Mouse (Mus musculus): ENCODE data around the gene Dclre1a. TPM values are rescaled to one million over a fixed set of nuclear protein-coding genes. Genes with fewer than 3 reads are reported as not detected.
"Not testable (repeated sequence)": the region's sequence is repeated elsewhere in the genome, so short reads cannot be mapped to it uniquely, and the experiment has no call there.

Gene Dclre1a
- polyA plus RNA-seq, 1 experiment, result 5.7 TPM

GRCm38 (mm10) chr19:56503069-56503468 lies 45.0 kb downstream of the Dclre1a start:
- not testable (repeated sequence) for DNase-seq; H3K27ac ChIP-seq (ENCODE audit: insufficient read depth, low read depth, low read length); H3K36me3 ChIP-seq (ENCODE audit: control insufficient read depth, insufficient read depth, low read length); H3K4me1 ChIP-seq (ENCODE audit: control insufficient read depth, insufficient read depth, low read length); H3K4me3 ChIP-seq (ENCODE audit: insufficient read depth, low read depth, low read length); H3K27me3 ChIP-seq (replicated peaks; ENCODE audit: control insufficient read depth, insufficient read depth, low read length)
- no CpG with 5 or more reads among the region's 5 CpGs for WGBS

- not testable (repeated sequence) for H3K27me3 ChIP-seq (replicated peaks; ENCODE audit: control insufficient read depth, insufficient read depth, low read length); H3K27ac ChIP-seq (ENCODE audit: insufficient read depth, low read depth, low read length); H3K4me3 ChIP-seq (ENCODE audit: insufficient read depth, low read depth, low read length); H3K4me1 ChIP-seq (ENCODE audit: control insufficient read depth, insufficient read depth, low read length); DNase-seq; H3K36me3 ChIP-seq (ENCODE audit: control insufficient read depth, insufficient read depth, low read length)
- WGBS, result no CpG with 5 or more reads among the region's 2 CpGs
These were observed 53.9 kb downstream of the Dclre1a start for GRCm38 (mm10) chr19:56494157-56494556.

- Histone ChIP-seq H3K4me1 (ENCODE audit: control insufficient read depth, insufficient read depth, low read length) (no peaks in the 10 kb centered on the region), H3K27me3 (replicated peaks; ENCODE audit: control insufficient read depth, insufficient read depth, low read length) (no peaks in the 10 kb centered on the region), H3K36me3 (ENCODE audit: control insufficient read depth, insufficient read depth, low read length) (no peaks in the 10 kb centered on the region), H3K4me3 (ENCODE audit: insufficient read depth, low read depth, low read length) (no peak overlapping the region), H3K27ac (ENCODE audit: insufficient read depth, low read depth, low read length) (no peak overlapping the region)
- WGBS, result 83% methylated on average over 6 of the region's 6 CpGs
- no peak for TF ChIP-seq CTCF (conservative IDR thresholded peaks at IDR 0.05; ENCODE audit: insufficient read depth, insufficient read length, low read depth, low read length)
- no peak for TF ChIP-seq POLR2A (IDR thresholded peaks at IDR 0.05; ENCODE audit: low read depth, low read length)
- DNase-seq, result no peak
These were observed 58.4 kb downstream of the Dclre1a start for GRCm38 (mm10) chr19:56489601-56490000.

GRCm38 (mm10) chr19:56487339-56487738 lies 60.7 kb downstream of the Dclre1a start:
- Histone ChIP-seq H3K36me3 (ENCODE audit: control insufficient read depth, insufficient read depth, low read length) (no peaks in the 10 kb centered on the region), H3K27ac (ENCODE audit: insufficient read depth, low read depth, low read length) (no peak overlapping the region), H3K4me1 (ENCODE audit: control insufficient read depth, insufficient read depth, low read length) (no peaks in the 10 kb centered on the region), H3K27me3 (replicated peaks; ENCODE audit: control insufficient read depth, insufficient read depth, low read length) (no peaks in the 10 kb centered on the region), H3K4me3 (ENCODE audit: insufficient read depth, low read depth, low read length) (no peak overlapping the region)
- DNase-seq, result no peak
- TF ChIP-seq CTCF (conservative IDR thresholded peaks at IDR 0.05; ENCODE audit: insufficient read depth, insufficient read length, low read depth, low read length) (no peak), POLR2A (IDR thresholded peaks at IDR 0.05; ENCODE audit: low read depth, low read length) (no peak)
- 96% methylated on average over 2 of the region's 2 CpGs for WGBS

GRCm38 (mm10) chr19:56486926-56487325 lies 61.1 kb downstream of the Dclre1a start:
- H3K36me3 ChIP-seq (ENCODE audit: control insufficient read depth, insufficient read depth, low read length), result no peaks in the 10 kb centered on the region
- 87% methylated on average over 7 of the region's 7 CpGs for WGBS
- no peaks in the 10 kb centered on the region for H3K27me3 ChIP-seq (replicated peaks; ENCODE audit: control insufficient read depth, insufficient read depth, low read length)
- no peak for TF ChIP-seq POLR2A (IDR thresholded peaks at IDR 0.05; ENCODE audit: low read depth, low read length)
- TF ChIP-seq CTCF (conservative IDR thresholded peaks at IDR 0.05; ENCODE audit: insufficient read depth, insufficient read length, low read depth, low read length), result no peak
- no peak for DNase-seq
- no peak overlapping the region for H3K27ac ChIP-seq (ENCODE audit: insufficient read depth, low read depth, low read length)
- H3K4me3 ChIP-seq (ENCODE audit: insufficient read depth, low read depth, low read length), result no peak overlapping the region
- H3K4me1 ChIP-seq (ENCODE audit: control insufficient read depth, insufficient read depth, low read length), result no peaks in the 10 kb centered on the region

- 56% methylated on average over 13 of the region's 13 CpGs for WGBS
- peak; percentile 60 for DNase-seq
- no peaks in the 10 kb centered on the region for H3K27me3 ChIP-seq (replicated peaks; ENCODE audit: control insufficient read depth, insufficient read depth, low read length)
- H3K4me3 ChIP-seq (ENCODE audit: insufficient read depth, low read depth, low read length), result no peak overlapping the region
- no peaks in the 10 kb centered on the region for H3K4me1 ChIP-seq (ENCODE audit: control insufficient read depth, insufficient read depth, low read length)
- H3K36me3 ChIP-seq (ENCODE audit: control insufficient read depth, insufficient read depth, low read length), result no peaks in the 10 kb centered on the region
- TF ChIP-seq POLR2A (IDR thresholded peaks at IDR 0.05; ENCODE audit: low read depth, low read length), result no peak
- TF ChIP-seq CTCF (conservative IDR thresholded peaks at IDR 0.05; ENCODE audit: insufficient read depth, insufficient read length, low read depth, low read length), result no peak
- H3K27ac ChIP-seq (ENCODE audit: insufficient read depth, low read depth, low read length), result peak overlapping the region; percentile 37; the same call in 1 of the 2 replicates
These were observed 62.4 kb downstream of the Dclre1a start for GRCm38 (mm10) chr19:56485376-56486271.

GRCm38 (mm10) chr19:56484630-56485375 lies 63.2 kb downstream of the Dclre1a start:
- no peak for TF ChIP-seq POLR2A (IDR thresholded peaks at IDR 0.05; ENCODE audit: low read depth, low read length)
- no peak for TF ChIP-seq CTCF (conservative IDR thresholded peaks at IDR 0.05; ENCODE audit: insufficient read depth, insufficient read length, low read depth, low read length)
- no peaks in the 10 kb centered on the region for H3K27me3 ChIP-seq (replicated peaks; ENCODE audit: control insufficient read depth, insufficient read depth, low read length)
- WGBS, result 43% methylated on average over 13 of the region's 13 CpGs
- peak; percentile 14 for DNase-seq
- H3K4me1 ChIP-seq (ENCODE audit: control insufficient read depth, insufficient read depth, low read length), result no peaks in the 10 kb centered on the region
- 0 out of 2 replicates have a peak overlapping the region, but pooled peaks have one; percentile 37 for H3K27ac ChIP-seq (ENCODE audit: insufficient read depth, low read depth, low read length)
- H3K4me3 ChIP-seq (ENCODE audit: insufficient read depth, low read depth, low read length), result no peak overlapping the region
- no peaks in the 10 kb centered on the region for H3K36me3 ChIP-seq (ENCODE audit: control insufficient read depth, insufficient read depth, low read length)

Other genes starting within 250 kb of the Dclre1a start
- gene Nrap, start 158.2 kb downstream of the Dclre1a start, polyA plus RNA-seq (2012; rRNA removed), result 1.1 and 5.0 TPM in 2 replicates
- gene Casp7, start 151.1 kb downstream of the Dclre1a start, polyA plus RNA-seq (2012; rRNA removed), result 12.0 and 12.4 TPM in 2 replicates
- gene Plekhs1, start 86.6 kb downstream of the Dclre1a start, polyA plus RNA-seq (2012; rRNA removed), result 0.12 and 0.17 TPM in 2 replicates
- gene Nhlrc2, start within 50 bp of the Dclre1a start, polyA plus RNA-seq (2012; rRNA removed), result 6.3 and 6.6 TPM in 2 replicates
- 2.7 and 3.4 TPM in 2 replicates for gene Adrb1, start 174.0 kb upstream of the Dclre1a start, polyA plus RNA-seq (2012; rRNA removed)